Mouse (Mus musculus) stomach, postnatal 0 days (tissue): ENCODE data around the gene Tut7. TPM values are rescaled to one million over a fixed set of nuclear protein-coding genes. Genes with fewer than 3 reads are reported as not detected.
"Not testable (repeated sequence)": the region's sequence is repeated elsewhere in the genome, so short reads cannot be mapped to it uniquely, and the experiment has no call there.

Source experiments
- ATAC-seq: fragments of 200-750 bp; cut with Nextera tagmentation; 2 replicates; pipeline ENCODE4 v1.8.0; 2017; ENCODE audit not compliant: low FRiP score, low TSS enrichment
- DNase-seq: peaks from one replicate; pipeline ENCODE4 v3.0.0-alpha.2; 2016; ENCODE audit warnings: low spot score
- H3K27ac ChIP-seq: fragments of 300-500 bp; sonication (generic); replicated peaks from 2 replicates; pipeline ENCODE4 v1.5.1; 2014; ENCODE audit warnings: mild to moderate bottlenecking, control low read depth
- H3K27me3 ChIP-seq: fragments of 300-500 bp; sonication (generic); 2 replicates; pipeline ENCODE4 v1.6.1; 2014; ENCODE audit warnings: low read length; ENCODE audit not compliant: control insufficient read depth, insufficient read depth
- H3K36me3 ChIP-seq: fragments of 300-500 bp; sonication (generic); 2 replicates; pipeline ENCODE4 v1.6.1; 2014; ENCODE audit warnings: low read length, mixed read lengths; ENCODE audit not compliant: control insufficient read depth, insufficient read depth
- H3K4me1 ChIP-seq: fragments of 300-500 bp; sonication (generic); replicated peaks from 2 replicates; pipeline ENCODE4 v1.6.1; 2014; ENCODE audit warnings: antibody characterized with exemption; ENCODE audit not compliant: control insufficient read depth, insufficient read depth
- H3K4me2 ChIP-seq: fragments of 300-500 bp; sonication (generic); replicated peaks from 2 replicates; pipeline ENCODE4 v1.6.1; 2014; ENCODE audit warnings: low read depth, mild to moderate bottlenecking, control low read depth, moderate library complexity
- H3K4me3 ChIP-seq: fragments of 300-500 bp; sonication (generic); 2 replicates; pipeline ENCODE4 v1.5.1; 2014; ENCODE audit warnings: low read depth, low read length, control low read depth
- H3K9ac ChIP-seq: fragments of 300-500 bp; sonication (generic); 2 replicates; pipeline ENCODE4 v1.6.1; 2014; ENCODE audit warnings: mild to moderate bottlenecking, low read length, control low read depth, mixed read lengths
- H3K9me3 ChIP-seq: fragments of 300-500 bp; sonication (generic); 2 replicates; pipeline ENCODE4 v1.6.1; 2016; ENCODE audit warnings: low read length; ENCODE audit not compliant: control insufficient read depth
- CTCF ChIP-seq: IDR thresholded peaks from 2 replicates; pipeline ENCODE4 v1.5.1; 2016; ENCODE audit warnings: antibody characterized with exemption, low read depth, mild to moderate bottlenecking, moderate library complexity
- EP300 ChIP-seq: optimal IDR thresholded peaks from 2 replicates; pipeline ENCODE3; 2016; ENCODE audit warnings: antibody characterized with exemption
- WGBS: fragments of 180-500 bp; shearing (Covaris S2); extraction: QIAGEN DNeasy Blood & Tissue Kit; methylation state at CpG from one replicate; pipeline ENCODE4 v1.1.7; 2014; 5-methylcytosine and 5-hydroxymethylcytosine counted together
- polyA plus RNA-seq: library from polyadenylated mRNA; unstranded; fragments of >200 nt; fragmentation: Nextera tagmentation; extraction: Ambion mirVana; gene quantifications from 2 replicates; pipeline ENCODE4 v1.2.1, GENCODE M21; 2015

Tut7 gene
- polyA plus RNA-seq, 1 experiment from 2014 or later, result 31.6 TPM

GRCm38 (mm10) chr13:59728378-59729093 lies 94.4 kb downstream of the Tut7 start:
- Histone ChIP-seq H3K9me3 (no peaks in the 10 kb centered on the region), H3K9ac (no peak overlapping the region), H3K27me3 (no peaks in the 10 kb centered on the region), H3K27ac (no peak overlapping the region), H3K36me3 (no peaks in the 10 kb centered on the region), H3K4me3 (no peak overlapping the region), H3K4me1 (no peaks in the 10 kb centered on the region), H3K4me2 (no peak overlapping the region)
- ATAC-seq, result peak; percentile 79
- TF ChIP-seq EP300 (no peak), CTCF (peak; percentile 98)
- peak; percentile 82 for DNase-seq
- 21% methylated on average over 7 of the region's 7 CpGs for WGBS

- no peak overlapping the region for H3K27ac ChIP-seq
- H3K4me1 ChIP-seq, result no peaks in the 10 kb centered on the region
- no peak overlapping the region for H3K4me3 ChIP-seq
- TF ChIP-seq EP300 (no peak), CTCF (no peak)
- 35% methylated on average over 29 of the region's 29 CpGs for WGBS
- peak overlapping the region; percentile 32 for H3K4me2 ChIP-seq
- no peaks in the 10 kb centered on the region for H3K27me3 ChIP-seq
- no peaks in the 10 kb centered on the region for H3K9me3 ChIP-seq
- no peaks in the 10 kb centered on the region for H3K36me3 ChIP-seq
- no peak overlapping the region; the same call in 1 of the 2 replicates for H3K9ac ChIP-seq
- ATAC-seq, result no peak
- no peak for DNase-seq
Measured at GRCm38 (mm10) chr13:59726139-59726867, 96.6 kb downstream of the Tut7 start.

GRCm38 (mm10) chr13:59722089-59722488 lies 100.9 kb downstream of the Tut7 start:
- ATAC-seq, DNase-seq, H3K27ac ChIP-seq, H3K4me2 ChIP-seq, H3K4me1 ChIP-seq, H3K9me3 ChIP-seq, H3K27me3 ChIP-seq, H3K36me3 ChIP-seq, H3K4me3 ChIP-seq, H3K9ac ChIP-seq: not testable (repeated sequence)
- 83% methylated on average over 1 of the region's 1 CpGs for WGBS

Other genes with a start within 250 kb of the Tut7 start
- 10.2 and 12.4 TPM in 2 replicates for gene Agtpbp1, start 237.9 kb downstream of the Tut7 start, polyA plus RNA-seq
- gene Naa35, start 237.9 kb downstream of the Tut7 start, polyA plus RNA-seq, result 58.8 and 63.2 TPM in 2 replicates
- gene Golm1, start 147.3 kb downstream of the Tut7 start, polyA plus RNA-seq, result 54.3 and 54.6 TPM in 2 replicates
- not detected in 2 replicates for gene 4921517D22Rik, start 129.0 kb downstream of the Tut7 start, polyA plus RNA-seq
- gene Spata31d1a, start 112.8 kb downstream of the Tut7 start, polyA plus RNA-seq, result 0.02 TPM in 1 of 2 replicates, not detected in the other
- 0.02 TPM in 1 of 2 replicates, not detected in the other for gene Spata31d1b, start 110.9 kb downstream of the Tut7 start, polyA plus RNA-seq
- not detected in 2 replicates for gene Spata31d1d, start 91.4 kb downstream of the Tut7 start, polyA plus RNA-seq
- gene 1700014D04Rik, start 76.4 kb downstream of the Tut7 start, polyA plus RNA-seq, result 0.02 TPM in 1 of 2 replicates, not detected in the other
- 73.4 and 77.1 TPM in 2 replicates for gene Isca1, start 53.3 kb downstream of the Tut7 start, polyA plus RNA-seq
- not detected in 2 replicates for gene Gm49354, start 40.9 kb downstream of the Tut7 start, polyA plus RNA-seq